Mouse (Mus musculus): ENCODE results near the gene Gpd1l.

GRCm38 (mm10) chr9:114853336-114853735, 80.5 kb downstream of the Gpd1l start:
- no peak for TF ChIP-seq CTCF (IDR thresholded peaks at IDR 0.05; ENCODE audit: low read depth)
- TF ChIP-seq EP300 (IDR thresholded peaks at IDR 0.05; ENCODE audit: low read depth) = no peak

Data from liver, embryonic 14.5 days (tissue).